Mouse (Mus musculus): ENCODE measurements around the gene Gm11634. TPM values are rescaled to one million over a fixed set of nuclear protein-coding genes. Genes with fewer than 3 reads are reported as not detected.

Gene Gm11634
- polyA plus RNA-seq (2012; ENCODE audit: low replicate concordance), result not detected in 2 replicates

GRCm38 (mm10) chr11:101599156-101599555 lies at the start of gene Gm11634:
TSS of gene Gm11634 (minus strand) at chr11:101599256.

GRCm38 (mm10) chr11:101626995-101627856 lies 28.2 kb upstream of the Gm11634 start, which contains the start of gene Rdm1:
TSS of gene Rdm1 (plus strand) at chr11:101627195.

GRCm38 (mm10) chr11:101582054-101583035 lies 16.7 kb downstream of the Gm11634 start, which contains the start of gene Tmem106a:
TSS of gene Tmem106a (plus strand) at chr11:101582242.

GRCm38 (mm10) chr11:101551751-101552475 lies 47.1 kb downstream of the Gm11634 start, which contains the start of the genes Brca1 and Nbr1:
TSS of gene Brca1 (minus strand) at chr11:101551955.
TSS of gene Nbr1 (plus strand) at chr11:101552149.

Other genes with a start within 250 kb of the Gm11634 start
- gene G6pc, start 231.7 kb downstream of the Gm11634 start, polyA plus RNA-seq (2012; ENCODE audit: low replicate concordance), result not detected in 2 replicates
- gene Aarsd1, start 181.6 kb downstream of the Gm11634 start, polyA plus RNA-seq (2012; ENCODE audit: low replicate concordance), result 23.1 and 23.2 TPM in 2 replicates
- gene Gm27029, start 174.5 kb downstream of the Gm11634 start, polyA plus RNA-seq (2012; ENCODE audit: low replicate concordance), result 0.30 and 2.2 TPM in 2 replicates
- gene Rundc1, start 174.2 kb downstream of the Gm11634 start, polyA plus RNA-seq (2012; ENCODE audit: low replicate concordance), result 9.5 and 10.3 TPM in 2 replicates
- gene Ptges3l, start 173.9 kb downstream of the Gm11634 start, polyA plus RNA-seq (2012; ENCODE audit: low replicate concordance), result 1.2 and 4.5 TPM in 2 replicates
- gene Rpl27, start 157.0 kb downstream of the Gm11634 start, polyA plus RNA-seq (2012; ENCODE audit: low replicate concordance), result 88.8 and 644 TPM in 2 replicates
- 53.8 and 61.8 TPM in 2 replicates for gene Ifi35, start 150.8 kb downstream of the Gm11634 start, polyA plus RNA-seq (2012; ENCODE audit: low replicate concordance)
- 0.97 and 1.5 TPM in 2 replicates for gene Rnd2, start 134.3 kb downstream of the Gm11634 start, polyA plus RNA-seq (2012; ENCODE audit: low replicate concordance)
- gene Vat1, start 133.0 kb downstream of the Gm11634 start, polyA plus RNA-seq (2012; ENCODE audit: low replicate concordance), result 40.0 and 79.5 TPM in 2 replicates
- 0.47 and 4.7 TPM in 2 replicates for gene Brca1, start 47.3 kb downstream of the Gm11634 start, polyA plus RNA-seq (2012; ENCODE audit: low replicate concordance)
- gene Nbr1, start 47.1 kb downstream of the Gm11634 start, polyA plus RNA-seq (2012; ENCODE audit: low replicate concordance), result 70.1 and 109 TPM in 2 replicates
- 5.0 and 16.6 TPM in 2 replicates for gene Tmem106a, start 17.0 kb downstream of the Gm11634 start, polyA plus RNA-seq (2012; ENCODE audit: low replicate concordance)
- gene Rdm1, start 27.9 kb upstream of the Gm11634 start, polyA plus RNA-seq (2012; ENCODE audit: low replicate concordance), result 13.2 and 18.2 TPM in 2 replicates
- 11.1 and 18.4 TPM in 2 replicates for gene Arl4d, start 66.3 kb upstream of the Gm11634 start, polyA plus RNA-seq (2012; ENCODE audit: low replicate concordance)
- 12.2 and 15.7 TPM in 2 replicates for gene Dhx8, start 133.7 kb upstream of the Gm11634 start, polyA plus RNA-seq (2012; ENCODE audit: low replicate concordance)
- 0.19 and 0.66 TPM in 2 replicates for gene Etv4, start 186.1 kb upstream of the Gm11634 start, polyA plus RNA-seq (2012; ENCODE audit: low replicate concordance)